Mouse (Mus musculus): ENCODE results near the gene Angpt4. TPM values are rescaled to one million over a fixed set of nuclear protein-coding genes. Genes with fewer than 3 reads are reported as not detected.

The Angpt4 gene
- polyA plus RNA-seq, 1 experiment from 2014 or later = 0.14 TPM

GRCm38 (mm10) chr2:151991446-151991845 is 80.4 kb downstream of the Angpt4 start:
- no peaks in the 10 kb centered on the region for H3K9me3 ChIP-seq (replicated peaks)
- H3K27ac ChIP-seq = peak overlapping the region; percentile 57
- ATAC-seq (ENCODE audit: low FRiP score) = peak; percentile 72

GRCm38 (mm10) chr2:151994350-151995122 is 83.5 kb downstream of the Angpt4 start:
- no peaks in the 10 kb centered on the region for H3K36me3 ChIP-seq
- H3K27me3 ChIP-seq = peaks cover 54% of the 10 kb centered on the region
- H3K9ac ChIP-seq = no peak overlapping the region
- ATAC-seq (ENCODE audit: low FRiP score) = no peak; the same call in 1 of the 2 replicates
- peak overlapping the region; percentile 46 for H3K4me2 ChIP-seq (replicated peaks)
- H3K27ac ChIP-seq = no peak overlapping the region
- no peaks in the 10 kb centered on the region for H3K9me3 ChIP-seq (replicated peaks)
- no peak overlapping the region for H3K4me3 ChIP-seq
- peaks cover 21% of the 10 kb centered on the region for H3K4me1 ChIP-seq
- 7% methylated on average over 22 of the region's 22 CpGs for WGBS

More at GRCm38 (mm10) chr2:151991446-151991845, 80.4 kb downstream of the Angpt4 start:
- H3K36me3 ChIP-seq = no peaks in the 10 kb centered on the region
- no peak overlapping the region for H3K4me2 ChIP-seq (replicated peaks)
- no peak overlapping the region for H3K4me3 ChIP-seq
- H3K9ac ChIP-seq = no peak overlapping the region
- H3K27me3 ChIP-seq = peaks cover 24% of the 10 kb centered on the region
- H3K4me1 ChIP-seq = peaks cover 21% of the 10 kb centered on the region
- WGBS = 28% methylated on average over 5 of the region's 5 CpGs

MicroRNA genes within 50 kb of the gene (microRNA counts, 519-probe panel; counts per million panel counts)
- microRNA mmu-miR-1953 = 470 counts per million, percentile 58 among the panel's probes with 10 or more counts

Small RNAs within 50 kb of the gene (microRNA-seq; reads per million reads assigned to microRNA genes)
- gene Mir1953 = 1.1 reads per million

Other genes with a start within 250 kb of the Angpt4 start
- gene Rad21l, start 242.7 kb upstream of the Angpt4 start, polyA plus RNA-seq (2016; fragmentation: Nextera tagmentation; extraction: Ambion mirVana) = not detected in 2 replicates
- gene Tmem74b, start 209.2 kb upstream of the Angpt4 start, polyA plus RNA-seq (2016; fragmentation: Nextera tagmentation; extraction: Ambion mirVana) = 9.7 and 10.3 TPM in 2 replicates
- 45.2 and 47.9 TPM in 2 replicates for gene Psmf1, start 167.0 kb upstream of the Angpt4 start, polyA plus RNA-seq (2016; fragmentation: Nextera tagmentation; extraction: Ambion mirVana)
- 0.40 and 0.48 TPM in 2 replicates for gene Rspo4, start 68.3 kb upstream of the Angpt4 start, polyA plus RNA-seq (2016; fragmentation: Nextera tagmentation; extraction: Ambion mirVana)
- gene Fam110a, start 69.0 kb downstream of the Angpt4 start, polyA plus RNA-seq (2016; fragmentation: Nextera tagmentation; extraction: Ambion mirVana) = 78.6 and 86.0 TPM in 2 replicates
- 1.5 TPM in 2 replicates for gene Slc52a3, start 85.3 kb downstream of the Angpt4 start, polyA plus RNA-seq (2016; fragmentation: Nextera tagmentation; extraction: Ambion mirVana)
- gene Scrt2, start 170.3 kb downstream of the Angpt4 start, polyA plus RNA-seq (2016; fragmentation: Nextera tagmentation; extraction: Ambion mirVana) = 26.8 and 28.3 TPM in 2 replicates
- 13.8 and 15.3 TPM in 2 replicates for gene Srxn1, start 194.3 kb downstream of the Angpt4 start, polyA plus RNA-seq (2016; fragmentation: Nextera tagmentation; extraction: Ambion mirVana)
- 8.8 and 9.9 TPM in 2 replicates for gene Tcf15, start 232.4 kb downstream of the Angpt4 start, polyA plus RNA-seq (2016; fragmentation: Nextera tagmentation; extraction: Ambion mirVana)